9 mouse cellular contexts compared by ENCODE assay signal in genomic region chr15:93228375-93228774, GRCm38 (mm10).
"Had no signal": no experiment of that assay in that cellular context is flagged by ENCODE, and none has a peak within 500 bp of the region (broad histone marks: within the 10 kb centered on the region; RNA-seq: fewer than 3 reads in every experiment).

No protein-coding gene starts in this region.

- H3K9me3 ChIP-seq: intestine, embryonic 15.5 days; limb, embryonic 15.5 days; lung, embryonic 15.5 days had no signal

- ATAC-seq: liver, postnatal 0 days had no signal

- H3K4me2 ChIP-seq: intestine, embryonic 15.5 days; limb, embryonic 12.5 days; limb, embryonic 15.5 days; liver, embryonic 11.5 days; lung, embryonic 15.5 days; midbrain, embryonic 11.5 days had no signal

- H3K27ac ChIP-seq: intestine, embryonic 15.5 days; limb, embryonic 12.5 days; limb, embryonic 15.5 days; liver, embryonic 14.5 days; lung, embryonic 15.5 days had no signal

- H3K36me3 ChIP-seq: intestine, embryonic 15.5 days; limb, embryonic 12.5 days; limb, embryonic 15.5 days; lung, embryonic 15.5 days had no signal

- H3K4me3 ChIP-seq: intestine, embryonic 15.5 days; limb, embryonic 12.5 days; limb, embryonic 15.5 days; lung, embryonic 15.5 days had no signal

- H3K4me1 ChIP-seq: intestine, embryonic 15.5 days; limb, embryonic 12.5 days; limb, embryonic 15.5 days; lung, embryonic 15.5 days had no signal

- DNase-seq: thymus, adult 18-20 months had no signal

- H3K27me3 ChIP-seq: intestine, embryonic 15.5 days; limb, embryonic 12.5 days; limb, embryonic 15.5 days; lung, embryonic 15.5 days had no signal

- H3K9ac ChIP-seq: intestine, embryonic 15.5 days; limb, embryonic 12.5 days; limb, embryonic 15.5 days; liver, embryonic 14.5 days; liver, postnatal 0 days; lung, embryonic 15.5 days had no signal
